Mouse (Mus musculus): Measurements from ENCODE around the gene Gm45716. TPM values are rescaled to one million over a fixed set of nuclear protein-coding genes. Genes with fewer than 3 reads are reported as not detected.

Gm45716 gene
- polyA plus RNA-seq, 1 experiment, result 4.9 TPM

- 74% methylated on average over 2 of the region's 2 CpGs for WGBS
- no peak for DNase-seq
- no peak overlapping the region for H3K4me3 ChIP-seq (replicated peaks; ENCODE audit: insufficient read depth, low read depth, low read length)
- no peak overlapping the region for H3K27ac ChIP-seq (ENCODE audit: insufficient read depth, low read length)
- no peak for TF ChIP-seq POLR2A (IDR thresholded peaks at IDR 0.05; ENCODE audit: borderline replicate concordance, insufficient read depth, low read length)
- TF ChIP-seq CTCF (IDR thresholded peaks at IDR 0.05; ENCODE audit: borderline replicate concordance, insufficient read depth, low read depth, low read length), result no peak
- no peaks in the 10 kb centered on the region; the same call in 1 of the 2 replicates for H3K27me3 ChIP-seq (ENCODE audit: control insufficient read depth, insufficient read depth, low read length)
- H3K4me1 ChIP-seq (ENCODE audit: control insufficient read depth, insufficient read depth, low read length), result no peaks in the 10 kb centered on the region
These were observed 44.1 kb downstream of the Gm45716 start for GRCm38 (mm10) chr11:90231631-90232030.

DNA sequence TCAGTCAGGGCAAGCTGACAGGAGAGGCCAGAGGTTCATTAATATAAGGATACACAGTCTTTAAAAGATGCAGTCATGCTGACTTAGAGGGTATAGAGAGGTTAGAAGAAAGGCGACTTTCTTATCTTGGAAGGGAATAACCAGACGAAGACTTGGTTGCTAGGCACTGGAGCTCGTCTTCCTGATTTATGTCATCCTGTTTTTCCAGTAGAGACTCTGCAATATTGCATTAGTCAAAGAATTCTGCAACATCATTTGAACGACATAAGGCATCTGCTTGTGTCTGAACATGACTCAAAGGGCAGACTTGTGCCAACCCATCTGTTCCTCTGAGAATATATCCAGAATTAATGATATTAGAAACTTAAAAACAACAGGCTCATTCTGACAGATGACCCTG lies 45.2 kb downstream of the Gm45716 start:
- Histone ChIP-seq H3K27ac (ENCODE audit: insufficient read depth, low read length) (no peak overlapping the region), H3K4me1 (ENCODE audit: control insufficient read depth, insufficient read depth, low read length) (no peaks in the 10 kb centered on the region), H3K4me3 (replicated peaks; ENCODE audit: insufficient read depth, low read depth, low read length) (no peak overlapping the region), H3K27me3 (ENCODE audit: control insufficient read depth, insufficient read depth, low read length) (no peaks in the 10 kb centered on the region; the same call in 1 of the 2 replicates)
- WGBS, result 23% methylated on average over 4 of the region's 4 CpGs
- no peak for TF ChIP-seq CTCF (IDR thresholded peaks at IDR 0.05; ENCODE audit: borderline replicate concordance, insufficient read depth, low read depth, low read length)
- no peak for TF ChIP-seq POLR2A (IDR thresholded peaks at IDR 0.05; ENCODE audit: borderline replicate concordance, insufficient read depth, low read length)
- DNase-seq, result no peak

GRCm38 (mm10) chr11:90235221-90235620 lies 47.7 kb downstream of the Gm45716 start:
- Histone ChIP-seq H3K27me3 (ENCODE audit: control insufficient read depth, insufficient read depth, low read length) (no peaks in the 10 kb centered on the region; the same call in 1 of the 2 replicates), H3K4me1 (ENCODE audit: control insufficient read depth, insufficient read depth, low read length) (no peaks in the 10 kb centered on the region), H3K4me3 (replicated peaks; ENCODE audit: insufficient read depth, low read depth, low read length) (no peak overlapping the region), H3K27ac (ENCODE audit: insufficient read depth, low read length) (no peak overlapping the region)
- no peak for DNase-seq
- TF ChIP-seq CTCF (IDR thresholded peaks at IDR 0.05; ENCODE audit: borderline replicate concordance, insufficient read depth, low read depth, low read length), result no peak
- TF ChIP-seq POLR2A (IDR thresholded peaks at IDR 0.05; ENCODE audit: borderline replicate concordance, insufficient read depth, low read length), result no peak
- 89% methylated on average over 5 of the region's 5 CpGs for WGBS

DNA sequence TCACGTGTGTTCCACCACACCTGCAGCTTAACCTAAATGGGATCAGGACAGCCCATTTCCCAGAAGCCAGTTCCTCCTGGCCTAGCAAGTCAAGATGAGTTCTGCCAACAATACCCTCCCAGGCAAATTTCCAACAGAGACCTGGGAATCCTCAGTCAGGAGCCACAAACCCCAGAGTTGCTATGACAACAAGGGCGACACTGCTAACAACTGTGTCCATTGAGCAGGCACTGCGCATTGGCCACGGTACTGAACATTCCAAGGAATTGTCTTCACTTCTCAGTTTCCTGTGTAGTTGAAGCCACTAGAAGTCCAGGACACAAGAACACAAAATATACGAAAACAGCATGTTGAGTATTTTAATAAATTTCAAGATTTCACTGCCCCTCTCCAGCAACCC lies 50.1 kb downstream of the Gm45716 start:
- Histone ChIP-seq H3K27me3 (ENCODE audit: control insufficient read depth, insufficient read depth, low read length) (no peaks in the 10 kb centered on the region), H3K4me1 (ENCODE audit: control insufficient read depth, insufficient read depth, low read length) (no peaks in the 10 kb centered on the region), H3K4me3 (replicated peaks; ENCODE audit: insufficient read depth, low read depth, low read length) (no peak overlapping the region), H3K27ac (ENCODE audit: insufficient read depth, low read length) (no peak overlapping the region)
- DNase-seq, result no peak
- WGBS, result 40% methylated on average over 5 of the region's 5 CpGs
- TF ChIP-seq POLR2A (IDR thresholded peaks at IDR 0.05; ENCODE audit: borderline replicate concordance, insufficient read depth, low read length), result no peak

DNA sequence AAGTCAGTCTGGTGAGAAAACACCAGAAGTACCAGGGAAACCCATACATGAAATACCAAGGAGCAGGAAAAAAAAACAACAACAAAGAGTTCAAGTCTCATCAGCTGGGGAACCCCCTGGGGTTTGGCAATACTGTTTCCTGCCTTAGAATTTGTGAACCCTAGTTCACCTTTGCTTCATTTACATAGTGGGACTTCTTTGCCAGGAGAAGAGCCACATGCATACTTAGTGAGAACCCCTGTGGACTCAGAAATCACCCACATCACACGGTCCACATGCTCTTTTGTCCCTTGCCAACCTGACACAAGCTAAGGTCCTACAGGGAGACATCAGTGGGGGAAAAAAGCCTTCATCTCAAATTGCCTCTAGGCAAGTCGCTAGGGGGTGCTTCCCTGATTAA lies 51.2 kb downstream of the Gm45716 start:
- H3K27me3 ChIP-seq (ENCODE audit: control insufficient read depth, insufficient read depth, low read length), result no peaks in the 10 kb centered on the region
- H3K4me1 ChIP-seq (ENCODE audit: control insufficient read depth, insufficient read depth, low read length), result no peaks in the 10 kb centered on the region
- DNase-seq, result no peak
- no peak overlapping the region for H3K27ac ChIP-seq (ENCODE audit: insufficient read depth, low read length)
- H3K4me3 ChIP-seq (replicated peaks; ENCODE audit: insufficient read depth, low read depth, low read length), result no peak overlapping the region
- 29% methylated on average over 2 of the region's 2 CpGs for WGBS
- TF ChIP-seq POLR2A (IDR thresholded peaks at IDR 0.05; ENCODE audit: borderline replicate concordance, insufficient read depth, low read length) (no peak), CTCF (IDR thresholded peaks at IDR 0.05; ENCODE audit: borderline replicate concordance, insufficient read depth, low read depth, low read length) (no peak)

- no peak for DNase-seq
- Histone ChIP-seq H3K27ac (ENCODE audit: insufficient read depth, low read length) (no peak overlapping the region), H3K4me3 (replicated peaks; ENCODE audit: insufficient read depth, low read depth, low read length) (no peak overlapping the region), H3K27me3 (ENCODE audit: control insufficient read depth, insufficient read depth, low read length) (no peaks in the 10 kb centered on the region), H3K4me1 (ENCODE audit: control insufficient read depth, insufficient read depth, low read length) (no peaks in the 10 kb centered on the region)
- WGBS, result 47% methylated on average over 6 of the region's 6 CpGs
- TF ChIP-seq CTCF (IDR thresholded peaks at IDR 0.05; ENCODE audit: borderline replicate concordance, insufficient read depth, low read depth, low read length) (no peak), POLR2A (IDR thresholded peaks at IDR 0.05; ENCODE audit: borderline replicate concordance, insufficient read depth, low read length) (no peak)
These were observed 53.3 kb downstream of the Gm45716 start for GRCm38 (mm10) chr11:90240652-90241330.

- no peak for DNase-seq
- H3K27me3 ChIP-seq (ENCODE audit: control insufficient read depth, insufficient read depth, low read length), result no peaks in the 10 kb centered on the region
- WGBS, result 90% methylated on average over 2 of the region's 2 CpGs
- no peak overlapping the region for H3K4me3 ChIP-seq (replicated peaks; ENCODE audit: insufficient read depth, low read depth, low read length)
- H3K27ac ChIP-seq (ENCODE audit: insufficient read depth, low read length), result no peak overlapping the region
- TF ChIP-seq POLR2A (IDR thresholded peaks at IDR 0.05; ENCODE audit: borderline replicate concordance, insufficient read depth, low read length) (no peak), CTCF (IDR thresholded peaks at IDR 0.05; ENCODE audit: borderline replicate concordance, insufficient read depth, low read depth, low read length) (no peak)
- no peaks in the 10 kb centered on the region for H3K4me1 ChIP-seq (ENCODE audit: control insufficient read depth, insufficient read depth, low read length)
These were observed 54.4 kb downstream of the Gm45716 start for GRCm38 (mm10) chr11:90241874-90242273.

- Histone ChIP-seq H3K4me1 (ENCODE audit: control insufficient read depth, insufficient read depth, low read length) (no peaks in the 10 kb centered on the region), H3K27me3 (ENCODE audit: control insufficient read depth, insufficient read depth, low read length) (no peaks in the 10 kb centered on the region), H3K27ac (ENCODE audit: insufficient read depth, low read length) (no peak overlapping the region), H3K4me3 (replicated peaks; ENCODE audit: insufficient read depth, low read depth, low read length) (no peak overlapping the region)
- 98% methylated on average over 2 of the region's 2 CpGs for WGBS
- DNase-seq, result no peak
- TF ChIP-seq POLR2A (IDR thresholded peaks at IDR 0.05; ENCODE audit: borderline replicate concordance, insufficient read depth, low read length) (no peak), CTCF (IDR thresholded peaks at IDR 0.05; ENCODE audit: borderline replicate concordance, insufficient read depth, low read depth, low read length) (no peak)
These were observed 55.8 kb downstream of the Gm45716 start for GRCm38 (mm10) chr11:90243300-90243699.
